Mouse (Mus musculus): Measurements from ENCODE around the gene Slc2a3.

DNA sequence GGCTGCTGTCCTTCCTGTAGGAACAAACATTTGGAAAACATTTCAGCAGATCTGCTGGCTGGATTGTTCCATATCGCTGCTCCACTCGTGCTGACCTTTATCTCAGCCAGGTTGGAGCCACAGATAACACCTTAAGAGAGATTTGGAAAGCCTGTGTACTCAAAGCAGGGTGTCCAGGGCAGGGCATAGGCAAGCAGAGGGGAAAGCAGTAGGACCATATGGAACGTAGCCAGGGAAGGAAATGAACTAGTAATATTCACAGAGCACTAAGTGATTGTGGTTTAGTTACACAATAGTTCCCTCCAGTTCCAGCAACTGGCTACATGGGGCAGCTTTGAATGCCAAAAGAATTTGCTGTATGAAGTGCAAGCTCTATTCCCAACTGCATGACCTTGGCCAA lies 19.3 kb downstream of the Slc2a3 start:
- no peak for TF ChIP-seq TAL1 (conservative IDR thresholded peaks at IDR 0.05; ENCODE audit: low read depth, low read length)
- no peak for TF ChIP-seq POLR2AphosphoS5 (IDR thresholded peaks at IDR 0.05; ENCODE audit: insufficient replicate concordance, low read depth, low read length)

All from G1E (cell line).